Mouse (Mus musculus): Measurements from ENCODE around the gene Vmn2r56. TPM values are rescaled to one million over a fixed set of nuclear protein-coding genes. Genes with fewer than 3 reads are reported as not detected.
"Not testable (repeated sequence)": the region's sequence is repeated elsewhere in the genome, so short reads cannot be mapped to it uniquely, and the experiment has no call there.

Vmn2r56 gene
- under 1 TPM in 2 of 4 experiments, not detected in 2; 0.05 to 0.08 TPM for total RNA-seq (2022)

- no peak for DNase-seq (ENCODE audit: low spot score in 2 of 2)
These were observed at the start of gene Vmn2r56 for GRCm38 (mm10) chr7:12734904-12735303. Vmn2r56 (minus strand) TSS chr7:12735004.

- peak; percentile 81 to 86 for DNase-seq (ENCODE audit: low spot score in 2 of 2)
These were observed 45.5 kb upstream of the Vmn2r56 start for GRCm38 (mm10) chr7:12780151-12780830.

- no peak for DNase-seq (ENCODE audit: low spot score in 2 of 2)
These were observed 45.0 kb upstream of the Vmn2r56 start for GRCm38 (mm10) chr7:12779782-12780150.

GRCm38 (mm10) chr7:12779141-12779540 is 44.3 kb upstream of the Vmn2r56 start:
- DNase-seq (ENCODE audit: low spot score in 2 of 2): peak in 1 of 2 experiments; percentile 11

- DNase-seq (ENCODE audit: low spot score in 2 of 2): peak; percentile 72 to 79
These were observed 39.8 kb upstream of the Vmn2r56 start for GRCm38 (mm10) chr7:12774606-12775005.

GRCm38 (mm10) chr7:12774111-12774510 is 39.3 kb upstream of the Vmn2r56 start:
- no peak for DNase-seq (ENCODE audit: low spot score in 2 of 2)

- DNase-seq (ENCODE audit: low spot score in 2 of 2): no peak
These were observed 14.8 kb upstream of the Vmn2r56 start for GRCm38 (mm10) chr7:12749431-12750198.

GRCm38 (mm10) chr7:12684903-12685302 is 49.9 kb downstream of the Vmn2r56 start, which contains the start of gene Vmn2r55:
Vmn2r55 (minus strand) TSS chr7:12685003.
- not testable (repeated sequence) for DNase-seq (ENCODE audit: low spot score in 2 of 2)

GRCm38 (mm10) chr7:12640219-12640618 is 94.6 kb downstream of the Vmn2r56 start, which contains the start of gene Vmn2r54:
Vmn2r54 (minus strand) TSS chr7:12640319.
- not testable (repeated sequence) for DNase-seq (ENCODE audit: low spot score in 2 of 2)

Other genes with a start within 250 kb of the Vmn2r56 start
- gene 2900092C05Rik, start 222.5 kb downstream of the Vmn2r56 start, total RNA-seq (2022): not detected
- gene Vmn2r53, start 126.2 kb downstream of the Vmn2r56 start, total RNA-seq (2022): under 1 TPM; 0.04 to 0.10 (median 0.05) TPM
- not detected for gene Vmn2r54, start 94.7 kb downstream of the Vmn2r56 start, total RNA-seq (2022)
- gene Vmn2r55, start 50.0 kb downstream of the Vmn2r56 start, total RNA-seq (2022): not detected
- 10 to 100 TPM; 21.6 to 35.9 (median 28.0) TPM for gene Zscan18, start 68.6 kb upstream of the Vmn2r56 start, total RNA-seq (2022)
- gene Zfp329, start 83.9 kb upstream of the Vmn2r56 start, total RNA-seq (2022): 10 to 100 TPM; 22.6 to 31.3 (median 25.8) TPM
- gene Zfp110, start 99.8 kb upstream of the Vmn2r56 start, total RNA-seq (2022): 10 to 100 TPM; 14.0 to 18.0 (median 15.9) TPM
- 1 to 10 TPM; 6.6 to 8.3 (median 7.4) TPM for gene Zfp128, start 146.2 kb upstream of the Vmn2r56 start, total RNA-seq (2022)
- gene Zscan22, start 162.8 kb upstream of the Vmn2r56 start, total RNA-seq (2022): 10 to 100 TPM; 14.0 to 20.3 (median 15.1) TPM
- 100 to 1,000 TPM; 383 to 519 (median 436) TPM for gene Rps5, start 187.3 kb upstream of the Vmn2r56 start, total RNA-seq (2022)
- 1 to 10 TPM in 1 of 4 experiments, under 1 TPM in 3; 0.77 to 1.4 (median 0.92) TPM for gene Rnf225, start 192.4 kb upstream of the Vmn2r56 start, total RNA-seq (2022)
- gene Zfp324, start 230.8 kb upstream of the Vmn2r56 start, total RNA-seq (2022): 10 to 100 TPM in 3 of 4 experiments, 1 to 10 TPM in 1; 9.5 to 11.6 (median 11.3) TPM
- 10 to 100 TPM in 1 of 4 experiments, 1 to 10 TPM in 3; 7.5 to 10.8 (median 8.8) TPM for gene Zfp446, start 242.8 kb upstream of the Vmn2r56 start, total RNA-seq (2022)